Mouse (Mus musculus) sigmoid colon, adult 10 weeks (tissue): ENCODE measurements around the gene Lrrc72. TPM values are rescaled to one million over a fixed set of nuclear protein-coding genes. Genes with fewer than 3 reads are reported as not detected.

ENCODE experiments used
- polyA plus RNA-seq: library from polyadenylated mRNA; stranded (reverse); fragments of 350-450 nt; fragmentation: Illumina TruSeq; extraction: RNeasy Lipid Tissue Mini Kit (QIAGEN cat#74804); gene quantifications from one replicate; pipeline ENCODE4 v1.2.3, GENCODE M21; 2014; ENCODE audit warnings: low read depth, low replicate concordance

The Lrrc72 gene
- not detected for polyA plus RNA-seq

DNA sequence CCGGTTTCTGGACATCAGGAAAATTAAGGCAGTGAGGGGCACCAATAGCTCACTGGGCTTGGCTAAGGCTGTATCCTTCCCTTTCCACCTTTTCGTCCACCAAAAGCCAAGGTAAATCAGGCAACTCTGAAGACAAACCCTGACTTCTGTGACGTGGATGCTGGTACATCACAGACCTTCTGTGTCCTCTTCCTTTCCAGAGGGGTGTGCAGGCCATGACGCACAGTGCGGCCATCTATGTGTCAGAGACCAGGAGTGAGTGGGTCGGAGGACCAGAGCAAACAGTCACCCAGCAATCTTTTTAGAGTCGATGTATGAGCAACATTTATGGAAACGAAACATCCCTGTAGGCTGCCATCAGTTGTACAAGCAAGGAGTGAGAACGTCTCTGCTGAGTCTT is at the start of gene Lrrc72:
Gene Lrrc72 (minus strand): TSS at position 101 of the 400 bp plus-strand sequence.

Other genes starting within 250 kb of the Lrrc72 start
- gene Tspan13, start 210.9 kb downstream of the Lrrc72 start, polyA plus RNA-seq: 320 TPM
- 53.8 TPM for gene Ankmy2, start 96.3 kb downstream of the Lrrc72 start, polyA plus RNA-seq
- 62.6 TPM for gene Bzw2, start 95.3 kb downstream of the Lrrc72 start, polyA plus RNA-seq
- gene Sostdc1, start 60.7 kb upstream of the Lrrc72 start, polyA plus RNA-seq: 4.7 TPM
- gene Ispd, start 128.1 kb upstream of the Lrrc72 start, polyA plus RNA-seq: 6.4 TPM
- not detected for gene D630036H23Rik, start 128.8 kb upstream of the Lrrc72 start, polyA plus RNA-seq